Mouse (Mus musculus): ENCODE measurements around the gene Hist1h3c.

GRCm38 (mm10) chr13:23749563-23750121, 4.2 kb upstream of the Hist1h3c start:
- no peak for TF ChIP-seq CTCF (IDR thresholded peaks at IDR 0.05; ENCODE audit: low read depth)
- no peak for TF ChIP-seq EP300 (IDR thresholded peaks at IDR 0.05; ENCODE audit: low read depth)
